Mouse (Mus musculus): ENCODE measurements at regions not wholly inside any gene's neighbourhood (a gene's known extent, or its start where the extent isn't known, plus 50 kb on each side); places are given as distances from the start of the nearest gene placed in this dataset.

DNA sequence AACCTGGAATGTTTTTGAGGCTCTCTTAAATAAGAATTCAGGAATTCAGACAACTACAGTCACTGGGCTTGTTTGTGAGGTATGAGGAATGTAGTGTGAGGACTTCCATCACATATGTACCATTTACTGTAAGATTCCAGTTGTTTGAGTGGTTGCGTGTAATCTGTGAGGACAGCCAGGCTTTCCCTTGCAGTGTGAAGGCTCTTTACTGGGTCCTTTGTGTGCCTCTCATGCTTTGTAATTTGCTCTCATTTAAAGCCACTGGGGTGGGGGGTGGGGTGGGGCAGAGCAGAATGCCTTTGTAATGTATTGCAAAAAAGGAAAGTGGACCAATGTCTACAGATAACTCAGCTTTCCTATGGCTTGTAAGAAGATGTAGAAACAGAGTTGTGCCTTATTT, 310.4 kb upstream of the Fam241a start:
- Histone ChIP-seq H3K27me3 (ENCODE audit: control insufficient read depth, insufficient read depth, low read length) (no peaks in the 10 kb centered on the region), H3K4me2 (replicated peaks; ENCODE audit: low read depth, low read length) (no peak overlapping the region), H3K27ac (ENCODE audit: low read depth, low read length) (no peak overlapping the region), H3K4me1 (replicated peaks; ENCODE audit: control insufficient read depth, insufficient read depth, low read length) (no peaks in the 10 kb centered on the region), H3K9me3 (ENCODE audit: control insufficient read depth, low read length) (no peaks in the 10 kb centered on the region), H3K36me3 (ENCODE audit: control insufficient read depth, insufficient read depth, low read length) (no peaks in the 10 kb centered on the region), H3K4me3 (ENCODE audit: low read depth, low read length) (no peak overlapping the region), H3K9ac (ENCODE audit: low read depth, low read length) (no peak overlapping the region)
- DNase-seq (ENCODE audit: low spot score) (no peak), ATAC-seq (ENCODE audit: low FRiP score) (no peak)
- 67% methylated on average over 1 of the region's 1 CpGs for WGBS

DNA sequence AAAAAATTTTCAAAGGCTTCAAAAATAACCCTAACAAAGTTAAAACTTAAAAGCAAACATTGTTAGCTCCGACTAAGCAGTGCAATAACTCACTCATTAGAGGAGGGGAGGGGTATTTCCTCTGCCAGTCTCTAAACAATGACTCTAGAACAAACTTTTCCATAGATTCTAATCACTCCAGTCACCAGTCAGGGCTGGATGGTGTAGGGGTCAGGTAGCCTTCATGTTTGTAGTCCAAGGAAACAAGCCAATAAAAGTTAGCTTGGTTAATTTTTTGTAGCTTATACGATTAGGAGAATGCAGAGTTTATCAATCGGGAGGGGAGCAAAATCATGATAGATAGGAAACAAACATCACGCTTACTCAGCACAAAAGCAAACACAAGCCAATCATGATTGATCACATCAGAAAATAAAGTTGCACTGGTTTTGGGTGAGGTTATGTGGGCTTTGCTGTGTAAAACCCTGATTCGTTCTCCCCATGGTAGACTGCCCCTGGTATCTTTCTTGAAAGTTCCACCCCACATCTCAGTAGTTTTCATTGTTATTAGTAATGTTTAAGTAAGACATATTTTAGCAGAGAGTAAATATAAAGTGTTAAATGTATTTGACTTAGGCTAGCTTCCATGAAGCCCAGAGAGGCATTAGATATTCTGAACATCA, 304.6 kb upstream of the Fam241a start:
- Histone ChIP-seq H3K9ac (ENCODE audit: low read depth, low read length) (no peak overlapping the region), H3K27ac (ENCODE audit: low read depth, low read length) (no peak overlapping the region), H3K9me3 (ENCODE audit: control insufficient read depth, low read length) (no peaks in the 10 kb centered on the region), H3K36me3 (ENCODE audit: control insufficient read depth, insufficient read depth, low read length) (no peaks in the 10 kb centered on the region), H3K27me3 (ENCODE audit: control insufficient read depth, insufficient read depth, low read length) (no peaks in the 10 kb centered on the region), H3K4me1 (replicated peaks; ENCODE audit: control insufficient read depth, insufficient read depth, low read length) (no peaks in the 10 kb centered on the region), H3K4me2 (replicated peaks; ENCODE audit: low read depth, low read length) (no peak overlapping the region), H3K4me3 (ENCODE audit: low read depth, low read length) (no peak overlapping the region)
- no peak for ATAC-seq (ENCODE audit: low FRiP score)
- no peak for DNase-seq (ENCODE audit: low spot score)
- WGBS: 84% methylated on average over 5 of the region's 5 CpGs

DNA sequence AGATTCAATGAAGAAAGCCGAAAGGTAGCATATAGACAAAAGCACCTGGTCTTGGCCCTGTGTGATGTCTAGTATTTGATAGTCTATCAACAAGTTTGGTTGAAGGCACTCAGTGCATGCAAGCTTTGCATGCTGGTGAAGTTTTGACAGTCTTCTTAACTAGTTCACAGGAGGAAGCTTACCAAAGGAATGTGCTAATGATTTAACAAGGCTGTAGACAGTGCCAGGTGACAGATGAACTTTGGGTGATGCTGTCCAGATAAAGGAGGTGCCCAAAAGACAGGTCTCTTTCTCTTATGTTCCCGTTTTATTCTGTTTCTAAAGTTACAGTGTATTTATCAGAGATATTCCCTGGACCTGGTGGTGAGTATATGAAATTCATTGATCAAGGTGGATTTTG, 303.3 kb upstream of the Fam241a start:
- no peak for DNase-seq (ENCODE audit: low spot score)
- Histone ChIP-seq H3K27me3 (ENCODE audit: control insufficient read depth, insufficient read depth, low read length) (no peaks in the 10 kb centered on the region), H3K9me3 (ENCODE audit: control insufficient read depth, low read length) (no peaks in the 10 kb centered on the region), H3K4me2 (replicated peaks; ENCODE audit: low read depth, low read length) (no peak overlapping the region), H3K4me1 (replicated peaks; ENCODE audit: control insufficient read depth, insufficient read depth, low read length) (no peaks in the 10 kb centered on the region), H3K36me3 (ENCODE audit: control insufficient read depth, insufficient read depth, low read length) (no peaks in the 10 kb centered on the region), H3K27ac (ENCODE audit: low read depth, low read length) (no peak overlapping the region), H3K4me3 (ENCODE audit: low read depth, low read length) (no peak overlapping the region), H3K9ac (ENCODE audit: low read depth, low read length) (no peak overlapping the region)
- WGBS: 86% methylated on average over 2 of the region's 2 CpGs
- no peak for ATAC-seq (ENCODE audit: low FRiP score)

DNA sequence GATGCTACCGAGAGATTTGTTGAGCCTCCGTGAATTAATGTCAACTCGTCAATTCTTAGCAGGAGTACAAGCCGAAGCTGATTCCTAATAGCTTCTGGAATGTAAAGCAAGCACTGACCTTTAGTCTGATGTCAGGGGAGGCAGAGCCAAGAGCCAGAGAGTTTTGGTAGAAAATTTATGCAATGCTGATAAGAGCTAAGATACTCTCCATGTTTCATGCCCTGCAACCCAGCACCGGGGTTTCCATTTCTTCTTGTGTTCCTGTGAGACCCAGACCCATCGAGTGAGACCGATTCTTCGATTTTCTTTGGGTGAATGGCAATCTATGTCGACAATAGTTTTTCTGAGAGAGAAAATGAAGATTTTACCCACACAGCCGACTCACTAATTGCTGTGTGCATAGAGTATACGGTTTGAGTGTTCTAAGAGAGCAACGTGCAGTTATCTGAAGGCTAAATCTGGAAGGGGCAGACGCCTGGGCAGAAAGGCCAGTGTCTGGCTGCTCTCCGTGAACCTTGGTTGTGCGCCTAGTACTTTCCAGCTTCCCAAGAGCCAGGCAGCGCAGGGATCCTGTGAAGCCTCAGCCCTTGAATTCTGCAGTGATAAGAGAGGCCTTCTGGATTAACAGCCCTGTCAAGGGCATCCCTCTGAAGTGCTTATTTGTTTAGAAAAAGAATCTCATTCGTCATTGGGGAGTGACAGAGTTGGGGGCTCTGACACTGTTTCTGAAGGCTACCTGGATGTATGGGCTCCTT, 296.1 kb upstream of the Fam241a start:
- H3K27me3 ChIP-seq (ENCODE audit: control insufficient read depth, insufficient read depth, low read length): no peaks in the 10 kb centered on the region
- 69% methylated on average over 17 of the region's 17 CpGs for WGBS
- H3K4me2 ChIP-seq (replicated peaks; ENCODE audit: low read depth, low read length): no peak overlapping the region
- H3K9ac ChIP-seq (ENCODE audit: low read depth, low read length): no peak overlapping the region
- no peak overlapping the region for H3K27ac ChIP-seq (ENCODE audit: low read depth, low read length)
- H3K9me3 ChIP-seq (ENCODE audit: control insufficient read depth, low read length): no peaks in the 10 kb centered on the region
- H3K4me3 ChIP-seq (ENCODE audit: low read depth, low read length): no peak overlapping the region
- H3K4me1 ChIP-seq (replicated peaks; ENCODE audit: control insufficient read depth, insufficient read depth, low read length): no peaks in the 10 kb centered on the region
- no peaks in the 10 kb centered on the region for H3K36me3 ChIP-seq (ENCODE audit: control insufficient read depth, insufficient read depth, low read length)
- DNase-seq (ENCODE audit: low spot score) (no peak), ATAC-seq (ENCODE audit: low FRiP score) (no peak)

DNA sequence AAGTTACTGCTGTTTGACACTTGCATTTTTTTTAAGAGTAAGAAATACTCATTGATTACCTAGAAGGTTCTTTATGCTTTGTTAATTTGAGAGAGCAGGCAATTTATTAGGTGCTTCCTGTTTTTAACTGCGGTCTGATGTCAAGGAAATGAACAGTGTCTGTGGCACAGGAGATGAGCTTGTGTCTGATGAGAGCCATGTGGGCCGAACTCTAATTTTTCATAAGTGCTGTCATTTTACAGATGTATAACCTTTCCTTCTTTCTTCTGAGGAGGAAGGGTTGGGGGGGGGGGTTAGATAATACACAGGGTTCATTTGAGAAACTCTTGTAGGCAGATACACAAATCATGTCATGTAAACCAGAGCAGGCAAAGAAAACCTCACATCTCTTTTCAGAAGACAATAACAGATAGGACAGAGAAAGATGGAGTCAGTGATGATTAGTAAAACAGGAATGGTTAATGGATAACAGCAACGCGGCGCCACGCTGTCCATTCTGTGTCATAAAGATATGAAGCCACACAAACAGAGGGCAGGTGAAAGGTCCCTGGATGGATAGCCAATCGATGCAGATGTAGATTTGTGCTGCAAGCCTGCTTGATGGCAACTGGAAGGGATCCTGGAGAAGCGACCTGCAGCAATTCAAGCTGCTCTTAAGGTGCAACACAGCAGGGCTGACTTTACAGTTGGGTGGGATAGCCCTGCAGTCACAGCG, 291.4 kb upstream of the Fam241a start:
- Histone ChIP-seq H3K27me3 (ENCODE audit: control insufficient read depth, insufficient read depth, low read length) (no peaks in the 10 kb centered on the region), H3K27ac (ENCODE audit: low read depth, low read length) (no peak overlapping the region), H3K4me3 (ENCODE audit: low read depth, low read length) (no peak overlapping the region), H3K4me2 (replicated peaks; ENCODE audit: low read depth, low read length) (no peak overlapping the region), H3K4me1 (replicated peaks; ENCODE audit: control insufficient read depth, insufficient read depth, low read length) (no peaks in the 10 kb centered on the region), H3K36me3 (ENCODE audit: control insufficient read depth, insufficient read depth, low read length) (no peaks in the 10 kb centered on the region), H3K9ac (ENCODE audit: low read depth, low read length) (no peak overlapping the region), H3K9me3 (ENCODE audit: control insufficient read depth, low read length) (no peaks in the 10 kb centered on the region)
- WGBS: 83% methylated on average over 9 of the region's 9 CpGs
- DNase-seq (ENCODE audit: low spot score) (no peak), ATAC-seq (ENCODE audit: low FRiP score) (no peak)

DNA sequence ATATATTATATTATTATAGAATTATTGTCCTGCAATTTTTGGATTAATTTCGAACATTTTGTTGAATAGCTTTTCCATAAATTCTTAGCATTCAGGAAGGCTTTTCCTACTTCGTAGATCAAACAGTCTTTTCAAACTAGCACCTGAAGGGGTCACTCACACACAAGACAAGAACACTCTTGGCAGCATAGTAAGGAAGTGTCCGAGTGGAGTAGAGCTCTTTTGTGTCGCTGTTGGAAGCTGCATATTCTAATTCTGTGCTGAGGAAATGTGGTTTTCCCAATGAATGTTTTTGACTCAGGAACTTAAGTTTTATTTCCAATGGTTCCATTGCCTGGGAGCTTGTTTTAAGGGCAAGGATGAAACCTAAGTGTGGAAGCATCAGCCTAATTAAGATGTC, 290.2 kb upstream of the Fam241a start:
- H3K27ac ChIP-seq (ENCODE audit: low read depth, low read length): no peak overlapping the region
- no peak overlapping the region for H3K4me2 ChIP-seq (replicated peaks; ENCODE audit: low read depth, low read length)
- H3K9me3 ChIP-seq (ENCODE audit: control insufficient read depth, low read length): no peaks in the 10 kb centered on the region
- no peaks in the 10 kb centered on the region for H3K4me1 ChIP-seq (replicated peaks; ENCODE audit: control insufficient read depth, insufficient read depth, low read length)
- no peaks in the 10 kb centered on the region for H3K36me3 ChIP-seq (ENCODE audit: control insufficient read depth, insufficient read depth, low read length)
- WGBS: 20% methylated on average over 4 of the region's 4 CpGs
- H3K9ac ChIP-seq (ENCODE audit: low read depth, low read length): no peak overlapping the region
- H3K4me3 ChIP-seq (ENCODE audit: low read depth, low read length): no peak overlapping the region
- peak; percentile 45 for DNase-seq (ENCODE audit: low spot score)
- no peak for ATAC-seq (ENCODE audit: low FRiP score)
- no peaks in the 10 kb centered on the region for H3K27me3 ChIP-seq (ENCODE audit: control insufficient read depth, insufficient read depth, low read length)

DNA sequence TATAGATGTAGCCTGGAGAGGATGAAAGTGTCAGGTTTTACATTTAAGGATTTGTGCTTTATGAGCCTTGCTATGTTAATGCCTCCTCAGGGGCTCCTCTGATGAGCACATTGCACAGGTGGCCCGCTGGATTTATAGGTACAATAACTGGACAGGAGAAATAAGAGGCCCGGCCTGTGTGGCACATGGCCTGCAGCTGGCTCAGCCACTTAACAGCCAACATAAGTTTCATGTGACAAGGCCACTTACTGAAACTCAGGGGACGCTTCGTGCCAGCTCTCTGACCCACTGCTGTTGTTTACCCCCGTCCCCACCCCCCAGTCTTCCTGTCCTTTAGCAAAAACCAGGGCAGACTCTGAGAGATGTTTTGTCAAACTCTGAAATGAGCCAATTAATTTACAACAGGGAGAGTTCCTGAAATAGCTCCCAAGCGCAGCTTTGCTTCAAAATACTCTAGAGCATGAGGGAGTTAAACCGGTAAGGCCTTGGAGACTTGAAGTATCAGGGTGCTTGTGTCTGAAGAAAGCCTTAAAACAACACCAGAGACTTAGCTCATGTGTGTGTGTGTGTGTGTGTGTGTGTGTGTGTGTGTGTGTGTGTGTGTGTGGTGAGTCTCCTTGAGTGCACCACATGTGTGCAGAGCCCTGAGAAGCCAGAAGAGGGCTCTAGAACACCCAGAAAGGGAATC, 285.2 kb upstream of the Fam241a start:
- 82% methylated on average over 7 of the region's 7 CpGs for WGBS
- ATAC-seq (ENCODE audit: low FRiP score): no peak

DNA sequence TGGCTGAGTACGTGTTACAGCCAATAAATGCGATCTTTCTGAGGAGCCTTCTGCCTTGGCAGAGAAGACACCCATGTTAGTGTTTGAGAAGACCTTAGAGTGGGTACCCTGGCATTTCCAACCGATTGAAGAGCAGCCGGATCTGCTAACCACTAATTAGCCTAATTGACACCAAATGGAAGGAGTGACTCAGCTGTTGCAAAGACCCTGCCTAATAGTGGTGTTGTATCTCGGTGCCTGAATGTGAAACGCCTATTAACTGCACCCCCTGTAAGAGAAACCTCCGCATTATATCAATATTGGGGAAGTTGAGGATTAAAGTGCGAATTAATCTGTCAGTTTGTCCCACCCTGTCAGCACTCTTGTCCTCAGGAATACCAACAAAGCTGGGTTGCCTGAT, 253.1 kb upstream of the Fam241a start:
- no peak for DNase-seq (ENCODE audit: low spot score)
- no peak overlapping the region for H3K9ac ChIP-seq (ENCODE audit: low read depth, low read length)
- no peaks in the 10 kb centered on the region for H3K9me3 ChIP-seq (ENCODE audit: control insufficient read depth, low read length)
- no peak overlapping the region for H3K4me2 ChIP-seq (replicated peaks; ENCODE audit: low read depth, low read length)
- no peak overlapping the region for H3K4me3 ChIP-seq (ENCODE audit: low read depth, low read length)
- no peak overlapping the region for H3K27ac ChIP-seq (ENCODE audit: low read depth, low read length)
- H3K27me3 ChIP-seq (ENCODE audit: control insufficient read depth, insufficient read depth, low read length): no peaks in the 10 kb centered on the region
- H3K4me1 ChIP-seq (replicated peaks; ENCODE audit: control insufficient read depth, insufficient read depth, low read length): no peaks in the 10 kb centered on the region
- 70% methylated on average over 8 of the region's 8 CpGs for WGBS
- H3K36me3 ChIP-seq (ENCODE audit: control insufficient read depth, insufficient read depth, low read length): no peaks in the 10 kb centered on the region
- no peak for ATAC-seq (ENCODE audit: low FRiP score)

More for the DNA sequence above, 285.2 kb upstream of the Fam241a start:
- Histone ChIP-seq H3K27me3 (ENCODE audit: control insufficient read depth, insufficient read depth, low read length) (no peaks in the 10 kb centered on the region), H3K4me1 (replicated peaks; ENCODE audit: control insufficient read depth, insufficient read depth, low read length) (no peaks in the 10 kb centered on the region), H3K4me2 (replicated peaks; ENCODE audit: low read depth, low read length) (no peak overlapping the region), H3K4me3 (ENCODE audit: low read depth, low read length) (no peak overlapping the region), H3K9ac (ENCODE audit: low read depth, low read length) (no peak overlapping the region), H3K36me3 (ENCODE audit: control insufficient read depth, insufficient read depth, low read length) (no peaks in the 10 kb centered on the region), H3K9me3 (ENCODE audit: control insufficient read depth, low read length) (no peaks in the 10 kb centered on the region), H3K27ac (ENCODE audit: low read depth, low read length) (no peak overlapping the region)
- DNase-seq (ENCODE audit: low spot score): no peak

Measured in hindbrain, embryonic 11.5 days (tissue).